Mouse (Mus musculus): ENCODE data around the gene Apip.

GRCm38 (mm10) chr2:103086432-103086831, 13.0 kb downstream of the Apip start:
- TF ChIP-seq POLR2A (IDR thresholded peaks at IDR 0.05; ENCODE audit: low read depth, low read length), result no peak
- no peak for TF ChIP-seq CTCF (IDR thresholded peaks at IDR 0.05; ENCODE audit: borderline replicate concordance, insufficient read depth, low read length)
